Mouse (Mus musculus): ENCODE measurements around the gene Rab25. TPM values are rescaled to one million over a fixed set of nuclear protein-coding genes. Genes with fewer than 3 reads are reported as not detected.

Rab25 gene
- 0.16 and 0.41 TPM in 2 replicates for polyA plus RNA-seq (2012)

- no peak for TF ChIP-seq GATA1 (IDR thresholded peaks at IDR 0.05; ENCODE audit: low read length)
These were observed at the start of gene Rab25 for GRCm38 (mm10) chr3:88548180-88548917. TSS of gene Rab25 (minus strand) at chr3:88548300.

GRCm38 (mm10) chr3:88593893-88594580 is 45.9 kb upstream of the Rab25 start:
- TF ChIP-seq GATA1 (IDR thresholded peaks at IDR 0.05; ENCODE audit: low read length) = no peak

- TF ChIP-seq GATA1 (IDR thresholded peaks at IDR 0.05; ENCODE audit: low read length) = no peak
These were observed 45.0 kb upstream of the Rab25 start for GRCm38 (mm10) chr3:88592942-88593576.

GRCm38 (mm10) chr3:88591950-88592731 is 44.0 kb upstream of the Rab25 start:
- peak; percentile 6 for TF ChIP-seq GATA1 (IDR thresholded peaks at IDR 0.05; ENCODE audit: low read length)

GRCm38 (mm10) chr3:88591044-88591443 is 42.9 kb upstream of the Rab25 start:
- TF ChIP-seq GATA1 (IDR thresholded peaks at IDR 0.05; ENCODE audit: low read length) = no peak

- no peak for TF ChIP-seq GATA1 (IDR thresholded peaks at IDR 0.05; ENCODE audit: low read length)
These were observed 42.1 kb upstream of the Rab25 start for GRCm38 (mm10) chr3:88590246-88590645.

GRCm38 (mm10) chr3:88586640-88587039 is 38.5 kb upstream of the Rab25 start:
- TF ChIP-seq GATA1 (IDR thresholded peaks at IDR 0.05; ENCODE audit: low read length) = no peak

GRCm38 (mm10) chr3:88585769-88586168 is 37.7 kb upstream of the Rab25 start:
- TF ChIP-seq GATA1 (IDR thresholded peaks at IDR 0.05; ENCODE audit: low read length) = no peak

GRCm38 (mm10) chr3:88579454-88580117 is 31.5 kb upstream of the Rab25 start:
- no peak for TF ChIP-seq GATA1 (IDR thresholded peaks at IDR 0.05; ENCODE audit: low read length)

- no peak for TF ChIP-seq GATA1 (IDR thresholded peaks at IDR 0.05; ENCODE audit: low read length)
These were observed 30.7 kb upstream of the Rab25 start for GRCm38 (mm10) chr3:88578498-88579424.

GRCm38 (mm10) chr3:88575540-88575939 is 27.4 kb upstream of the Rab25 start, which contains the start of gene Ssr2:
TSS of gene Ssr2 (plus strand) at chr3:88575876.
- no peak for TF ChIP-seq GATA1 (IDR thresholded peaks at IDR 0.05; ENCODE audit: low read length)

GRCm38 (mm10) chr3:88573810-88574209 is 25.7 kb upstream of the Rab25 start:
- TF ChIP-seq GATA1 (IDR thresholded peaks at IDR 0.05; ENCODE audit: low read length) = no peak

GRCm38 (mm10) chr3:88572835-88573234 is 24.7 kb upstream of the Rab25 start:
- no peak for TF ChIP-seq GATA1 (IDR thresholded peaks at IDR 0.05; ENCODE audit: low read length)

- TF ChIP-seq GATA1 (IDR thresholded peaks at IDR 0.05; ENCODE audit: low read length) = no peak
These were observed 23.8 kb upstream of the Rab25 start for GRCm38 (mm10) chr3:88571856-88572255.

Data from G1E-ER4 (cell line).